Mouse (Mus musculus) embryonic fibroblast, embryonic 13.5 days (primary cell): ENCODE measurements around the gene Zbtb49.

Experiments used
- CTCF ChIP-seq: IDR thresholded peaks from 2 replicates; pipeline ENCODE4 v1.5.1; 2011; ENCODE audit warnings: mild to moderate bottlenecking, control low read depth, low read length, moderate library complexity, borderline replicate concordance; ENCODE audit not compliant: insufficient read depth
- POLR2A ChIP-seq: IDR thresholded peaks from 2 replicates; pipeline ENCODE4 v1.6.1; 2011; ENCODE audit warnings: low read depth, mild to moderate bottlenecking, control low read depth, low read length, moderate library complexity

DNA sequence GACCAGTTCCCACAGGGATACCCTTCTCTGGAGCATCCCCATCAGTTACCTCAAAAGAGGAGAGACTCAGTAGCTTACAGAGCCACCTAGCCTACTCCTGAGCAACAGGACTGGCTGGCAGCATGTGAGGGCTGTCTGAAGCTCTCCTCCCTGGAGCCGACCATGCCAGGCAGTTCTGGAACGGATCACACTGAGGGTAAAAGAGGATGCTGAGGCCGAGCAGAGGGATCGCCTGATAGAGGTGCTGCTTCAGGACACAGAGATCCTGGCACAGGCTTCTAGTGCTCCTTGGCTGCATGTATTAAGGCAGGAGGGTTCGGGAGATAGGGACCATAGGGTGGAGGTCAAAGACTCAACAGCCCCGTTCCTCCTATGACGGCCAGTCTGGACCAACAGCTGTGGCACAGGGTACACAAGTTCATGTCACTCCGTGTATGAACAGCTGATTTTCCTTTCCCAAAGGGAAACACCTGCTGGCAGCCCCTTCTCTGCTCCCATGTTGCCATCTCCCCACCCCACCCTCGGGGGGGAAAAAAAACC lies 62.7 kb downstream of the Zbtb49 start:
- no peak for TF ChIP-seq CTCF
- no peak for TF ChIP-seq POLR2A
